ENCODE assay signal across 23 mouse cellular contexts in the genomic region with DNA sequence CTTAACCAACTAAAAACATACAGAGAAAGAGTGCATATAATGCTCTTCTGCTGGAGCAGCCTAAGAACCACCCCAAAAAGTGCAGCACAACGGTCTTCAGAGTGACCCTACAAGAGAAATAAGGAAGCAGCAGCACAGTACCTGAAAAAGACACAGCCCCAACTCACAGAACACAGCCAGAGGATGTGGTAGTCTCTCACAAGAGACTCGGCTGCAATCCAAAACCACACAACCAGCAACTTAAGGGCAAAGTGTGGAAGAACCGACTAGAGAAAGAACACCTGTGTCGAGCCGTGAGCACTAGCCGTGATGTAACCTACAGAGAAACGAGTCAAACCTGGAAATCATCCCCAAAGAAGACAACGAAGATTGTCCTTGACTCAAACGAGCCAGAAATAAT. TPM values are rescaled to one million over a fixed set of nuclear protein-coding genes. Genes with fewer than 3 reads are reported as not detected.
DNase-seq lines count a peak whose midpoint lies in the region; ATAC-seq lines count a peak whose summit lies in the region.
"Had no signal": no experiment of that assay in that cellular context is flagged by ENCODE, and none has a peak within 500 bp of the region (broad histone marks: within the 10 kb centered on the region; RNA-seq: fewer than 3 reads in every experiment).

No protein-coding gene starts in this region.

- no peaks in the 10 kb centered on the region for H3K27me3 ChIP-seq in hindbrain, embryonic 12.5 days
- H3K27me3 ChIP-seq: embryonic facial prominence, embryonic 12.5 days; limb, embryonic 12.5 days had no signal

- no peak overlapping the region for H3K9ac ChIP-seq in hindbrain, embryonic 12.5 days
- H3K9ac ChIP-seq: embryonic facial prominence, embryonic 12.5 days; hindbrain, embryonic 14.5 days; limb, embryonic 12.5 days; liver, embryonic 14.5 days had no signal

- no peaks in the 10 kb centered on the region for H3K36me3 ChIP-seq in hindbrain, embryonic 12.5 days

- H3K9me3 ChIP-seq in hindbrain, embryonic 12.5 days (replicated peaks), result no peaks in the 10 kb centered on the region
- H3K9me3 ChIP-seq: embryonic facial prominence, embryonic 12.5 days; limb, embryonic 12.5 days; midbrain, embryonic 10.5 days had no signal

- no peaks in the 10 kb centered on the region for H3K4me1 ChIP-seq in hindbrain, embryonic 12.5 days
- H3K4me1 ChIP-seq: embryonic facial prominence, embryonic 12.5 days; limb, embryonic 12.5 days had no signal

- 91% methylated on average over 9 of the region's 9 CpGs for WGBS in hindbrain, embryonic 12.5 days

- DNase-seq in 416B (ENCODE audit: low read depth), result peak; percentile 79
- peak; percentile 49 to 57 for DNase-seq in CD8-positive naive resting alpha-beta T cell, adult 2 months (ENCODE audit: low read depth in 2 of 2, low spot score in 2 of 2)
- DNase-seq in thymus, adult 18-20 months, result peak; percentile 57 to 79
- no peak for DNase-seq in adrenal gland, postnatal 25 days
- no peak for DNase-seq in adrenal gland, postnatal 14 days
- no peak for DNase-seq in gastrocnemius, postnatal 36 days
- DNase-seq: adrenal gland, adult 8-10 months; cerebellum, adult 2 months; gastrocnemius, adult 2 months; heart, adult 2 months; kidney, adult 11 months; kidney, postnatal 14 days; lung, postnatal 10 days had no signal

- peak; percentile 97 for ATAC-seq in inflammation-experienced regulatory T-cells, adult 6 months
- no peak for ATAC-seq in hindbrain, embryonic 12.5 days (ENCODE audit: low FRiP score)

- no peak overlapping the region for H3K27ac ChIP-seq in hindbrain, embryonic 12.5 days
- H3K27ac ChIP-seq: embryonic facial prominence, embryonic 12.5 days; gastrocnemius, adult 2 months; heart, adult 2 months; hindbrain, embryonic 14.5 days; left cerebral cortex, adult 2 months; limb, embryonic 12.5 days; liver, embryonic 14.5 days; midbrain, embryonic 10.5 days; stomach, postnatal 0 days had no signal

- intact Hi-C loops in gastrocnemius, postnatal 36 days (cut with DNase I), result no loop called here

- H3K4me2 ChIP-seq in hindbrain, embryonic 12.5 days (replicated peaks), result no peak overlapping the region
- H3K4me2 ChIP-seq: embryonic facial prominence, embryonic 12.5 days; hindbrain, embryonic 14.5 days; limb, embryonic 12.5 days had no signal

- no peak overlapping the region for H3K4me3 ChIP-seq in hindbrain, embryonic 12.5 days
- H3K4me3 ChIP-seq: embryonic facial prominence, embryonic 12.5 days; gastrocnemius, adult 2 months; heart, adult 2 months; left cerebral cortex, adult 2 months; limb, embryonic 12.5 days; midbrain, embryonic 10.5 days; myocyte had no signal

RNA-seq across cellular contexts. Expression of a gene that starts 20.3 kb away (rescaled TPM):
- polyA plus RNA-seq in inflammation-experienced regulatory T-cells, adult 6 months (2017; shearing (Covaris generic)), result 10 to 100 TPM; 29.4 to 50.6 (median 42.5) TPM
- 70.9 and 71.8 TPM in 2 replicates for total RNA-seq in adrenal gland, postnatal 25 days (2021)
- polyA plus RNA-seq in hindbrain, embryonic 12.5 days (2016; fragmentation: Nextera tagmentation; extraction: Ambion mirVana), result 79.2 and 82.9 TPM in 2 replicates
- total RNA-seq in adrenal gland, postnatal 14 days (2021), result 62.4 and 72.0 TPM in 2 replicates
- total RNA-seq in gastrocnemius, postnatal 36 days (2021), result 10 to 100 TPM; 37.7 to 44.1 TPM

Comparison
In these comparisons a context has a peak if more than half of its experiments do, and no peak if none do; other contexts are left out.
1. DNase-seq: peak in 416B (single experiment), CD8-positive naive resting alpha-beta T cell, adult 2 months (2 of 2) and thymus, adult 18-20 months (2 of 2); none in adrenal gland, postnatal 25 days (single experiment), adrenal gland, postnatal 14 days (single experiment) and gastrocnemius, postnatal 36 days (0 of 2).